Comparison of ENCODE assay signal across 8 mouse cellular contexts in the genomic region with DNA sequence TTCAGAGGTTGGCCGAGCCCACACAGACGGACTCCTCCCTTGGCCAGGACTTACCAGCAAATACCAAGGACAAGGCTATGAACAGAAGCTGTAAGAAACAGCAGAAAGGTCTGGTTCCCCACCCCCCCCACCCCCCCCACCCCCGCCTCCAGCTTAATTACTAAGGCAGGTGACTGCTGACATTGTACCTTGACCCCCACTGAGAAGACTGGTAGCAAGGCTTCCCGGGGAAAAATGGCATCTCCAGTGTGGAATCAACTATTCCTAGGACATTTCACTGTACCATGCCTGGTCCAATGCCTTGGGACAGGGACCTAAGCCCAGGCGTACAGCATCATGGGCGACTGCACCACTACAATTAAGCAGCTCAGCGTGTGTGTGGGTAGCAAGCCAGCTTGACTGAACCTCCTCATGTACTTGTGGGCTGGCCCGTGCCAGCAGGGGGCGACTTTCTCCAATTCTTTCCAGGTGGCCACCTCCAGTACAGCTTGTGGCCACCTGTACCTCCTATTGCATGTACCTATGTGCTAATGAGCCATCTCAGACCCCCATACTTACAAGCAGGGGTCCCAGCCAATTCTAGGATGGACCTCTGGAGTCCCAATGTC. TPM values are rescaled to one million over a fixed set of nuclear protein-coding genes. Genes with fewer than 3 reads are reported as not detected.
DNase-seq lines count a peak whose midpoint lies in the region; ATAC-seq lines count a peak whose summit lies in the region.

No protein-coding gene starts in this region.

- peak; percentile 62 for DNase-seq in 416B (ENCODE audit: low read depth)
- peak; percentile 86 to 93 for DNase-seq in adrenal gland, postnatal 36 days
- peak; percentile 87 for DNase-seq in embryonic facial prominence, embryonic 14.5 days (ENCODE audit: low spot score)
- DNase-seq in kidney, postnatal 14 days = peak; percentile 91
- DNase-seq in liver, embryonic 13.5 days = peak; percentile 23
- peak; percentile 62 for DNase-seq in thymus, postnatal 0 days (ENCODE audit: low spot score)

- H3K27ac ChIP-seq in embryonic facial prominence, embryonic 14.5 days (replicated peaks; ENCODE audit: low read depth, low read length) = no peak overlapping the region
- no peak overlapping the region for H3K27ac ChIP-seq in heart, embryonic 15.5 days
- no peak overlapping the region for H3K27ac ChIP-seq in liver, embryonic 13.5 days
- no peak overlapping the region for H3K27ac ChIP-seq in neural tube, embryonic 14.5 days (ENCODE audit: low read depth, low read length)

- H3K4me2 ChIP-seq in embryonic facial prominence, embryonic 14.5 days (ENCODE audit: low read depth, low read length) = no peak overlapping the region
- no peak overlapping the region for H3K4me2 ChIP-seq in heart, embryonic 15.5 days
- no peak overlapping the region for H3K4me2 ChIP-seq in liver, embryonic 13.5 days
- H3K4me2 ChIP-seq in neural tube, embryonic 14.5 days (ENCODE audit: low read depth, low read length) = no peak overlapping the region

- H3K9me3 ChIP-seq in embryonic facial prominence, embryonic 14.5 days (ENCODE audit: control insufficient read depth, low read length) = peaks cover 4% of the 10 kb centered on the region; the same call in 1 of the 2 replicates
- no peaks in the 10 kb centered on the region for H3K9me3 ChIP-seq in heart, embryonic 15.5 days (replicated peaks)
- H3K9me3 ChIP-seq in liver, embryonic 13.5 days (replicated peaks) = no peaks in the 10 kb centered on the region
- no peaks in the 10 kb centered on the region for H3K9me3 ChIP-seq in neural tube, embryonic 14.5 days (ENCODE audit: control insufficient read depth, low read length)

- H3K4me3 ChIP-seq in embryonic facial prominence, embryonic 14.5 days (ENCODE audit: low read depth, low read length) = no peak overlapping the region
- H3K4me3 ChIP-seq in heart, embryonic 15.5 days = no peak overlapping the region
- no peak overlapping the region for H3K4me3 ChIP-seq in liver, embryonic 13.5 days (replicated peaks)
- no peak overlapping the region for H3K4me3 ChIP-seq in neural tube, embryonic 14.5 days (ENCODE audit: low read depth, low read length)

- ATAC-seq in embryonic facial prominence, embryonic 14.5 days (ENCODE audit: low read depth) = peak; percentile 81
- peak; percentile 19; the same call in 1 of the 2 replicates for ATAC-seq in heart, embryonic 15.5 days (replicated peaks; ENCODE audit: insufficient number of reproducible peaks, insufficient read depth, low FRiP score, low read depth)
- ATAC-seq in liver, embryonic 13.5 days (ENCODE audit: low read depth) = peak; percentile 48; the same call in 1 of the 2 replicates
- ATAC-seq in neural tube, embryonic 14.5 days (ENCODE audit: low read depth) = peak; percentile 70

- 29% methylated on average over 8 of the region's 9 CpGs for WGBS in embryonic facial prominence, embryonic 14.5 days
- 30% methylated on average over 9 of the region's 9 CpGs for WGBS in heart, embryonic 15.5 days
- 30% methylated on average over 9 of the region's 9 CpGs for WGBS in liver, embryonic 13.5 days (ENCODE audit: insufficient replicate concordance)
- 32% methylated on average over 9 of the region's 9 CpGs for WGBS in neural tube, embryonic 14.5 days

- H3K27me3 ChIP-seq in embryonic facial prominence, embryonic 14.5 days (replicated peaks; ENCODE audit: control insufficient read depth, insufficient read depth, low read length) = no peaks in the 10 kb centered on the region
- H3K27me3 ChIP-seq in heart, embryonic 15.5 days = no peaks in the 10 kb centered on the region
- H3K27me3 ChIP-seq in liver, embryonic 13.5 days = 0 out of 2 replicates have a peak, but pooled peaks cover 3% of the 10 kb centered on the region
- H3K27me3 ChIP-seq in neural tube, embryonic 14.5 days (ENCODE audit: control insufficient read depth, insufficient read depth, low read length) = no peaks in the 10 kb centered on the region

- no peak overlapping the region for H3K9ac ChIP-seq in embryonic facial prominence, embryonic 14.5 days (ENCODE audit: low read depth, low read length)
- H3K9ac ChIP-seq in heart, embryonic 15.5 days = no peak overlapping the region
- H3K9ac ChIP-seq in liver, embryonic 13.5 days = no peak overlapping the region
- no peak overlapping the region for H3K9ac ChIP-seq in neural tube, embryonic 14.5 days (replicated peaks; ENCODE audit: low read depth, low read length)

- no peaks in the 10 kb centered on the region for H3K36me3 ChIP-seq in embryonic facial prominence, embryonic 14.5 days (ENCODE audit: control insufficient read depth, insufficient read depth, low read length)
- H3K36me3 ChIP-seq in heart, embryonic 15.5 days = no peaks in the 10 kb centered on the region
- no peaks in the 10 kb centered on the region for H3K36me3 ChIP-seq in liver, embryonic 13.5 days
- no peaks in the 10 kb centered on the region for H3K36me3 ChIP-seq in neural tube, embryonic 14.5 days (ENCODE audit: control insufficient read depth, insufficient read depth, low read length)

- H3K4me1 ChIP-seq in embryonic facial prominence, embryonic 14.5 days (ENCODE audit: control insufficient read depth, insufficient read depth, low read length) = no peaks in the 10 kb centered on the region
- peaks cover 9% of the 10 kb centered on the region for H3K4me1 ChIP-seq in heart, embryonic 15.5 days (replicated peaks)
- H3K4me1 ChIP-seq in liver, embryonic 13.5 days (replicated peaks) = 0 out of 2 replicates have a peak, but pooled peaks cover 3% of the 10 kb centered on the region
- no peaks in the 10 kb centered on the region for H3K4me1 ChIP-seq in neural tube, embryonic 14.5 days (ENCODE audit: control insufficient read depth, insufficient read depth, low read length)

RNA-seq across cellular contexts. Expression of gene Gm5294, which starts 37.2 kb away (rescaled TPM):
- not detected for total RNA-seq in adrenal gland, postnatal 36 days (2021)
- not detected in 2 replicates for polyA plus RNA-seq in embryonic facial prominence, embryonic 14.5 days (2014; fragmentation: Nextera tagmentation; extraction: Ambion mirVana)
- polyA plus RNA-seq in heart, embryonic 15.5 days (2015; fragmentation: Nextera tagmentation; extraction: Ambion mirVana) = not detected in 2 replicates
- polyA plus RNA-seq in liver, embryonic 13.5 days (2015; fragmentation: Nextera tagmentation; extraction: Ambion mirVana) = not detected in 2 replicates
- polyA plus RNA-seq in neural tube, embryonic 14.5 days (2014; fragmentation: Nextera tagmentation; extraction: Ambion mirVana) = not detected in 2 replicates
- polyA plus RNA-seq in thymus, postnatal 0 days (2015; fragmentation: Nextera tagmentation; extraction: Ambion mirVana) = 0.48 TPM in 1 of 2 replicates, not detected in the other

Comparison
In these comparisons a context has a peak if more than half of its experiments do, and no peak if none do; other contexts are left out.
1. DNase-seq: peak in every context shown above with its lines; median percentile 91 in kidney, postnatal 14 days; 90 in adrenal gland, postnatal 36 days; 87 in embryonic facial prominence, embryonic 14.5 days; 62 in 416B; 62 in thymus, postnatal 0 days; 23 in liver, embryonic 13.5 days.
2. ATAC-seq: peak in every context shown above with its lines; median percentile 81 in embryonic facial prominence, embryonic 14.5 days; 70 in neural tube, embryonic 14.5 days; 48 in liver, embryonic 13.5 days; 19 in heart, embryonic 15.5 days.